Mouse (Mus musculus) embryonic facial prominence, embryonic 15.5 days (tissue): ENCODE results near the gene Gm9495. TPM values are rescaled to one million over a fixed set of nuclear protein-coding genes. Genes with fewer than 3 reads are reported as not detected.
"Not testable (repeated sequence)": the region's sequence is repeated elsewhere in the genome, so short reads cannot be mapped to it uniquely, and the experiment has no call there.

Source experiments
- ATAC-seq: fragments of 200-750 bp; cut with Nextera tagmentation; 2 replicates; pipeline ENCODE4 v1.8.0; 2017; ENCODE audit warnings: low read depth, moderate TSS enrichment; ENCODE audit not compliant: insufficient number of reproducible peaks, low FRiP score, low TSS enrichment
- H3K27ac ChIP-seq: fragments of 300-500 bp; sonication (generic); replicated peaks from 2 replicates; pipeline ENCODE4 v1.5.1; 2015; ENCODE audit warnings: mild to moderate bottlenecking, inconsistent platforms
- H3K27me3 ChIP-seq: fragments of 300-500 bp; sonication (generic); 2 replicates; pipeline ENCODE4 v1.6.1; 2015; ENCODE audit warnings: inconsistent platforms
- H3K36me3 ChIP-seq: fragments of 300-500 bp; sonication (generic); 2 replicates; pipeline ENCODE4 v1.6.1; 2015; ENCODE audit warnings: mild to moderate bottlenecking, inconsistent platforms
- H3K4me1 ChIP-seq: fragments of 300-500 bp; sonication (generic); 2 replicates; pipeline ENCODE4 v1.6.1; 2015; ENCODE audit warnings: inconsistent platforms
- H3K4me2 ChIP-seq: fragments of 300-500 bp; sonication (generic); replicated peaks from 2 replicates; pipeline ENCODE4 v1.6.1; 2015; ENCODE audit warnings: mild to moderate bottlenecking, inconsistent platforms
- H3K4me3 ChIP-seq: fragments of 300-500 bp; sonication (generic); replicated peaks from 2 replicates; pipeline ENCODE4 v1.5.1; 2015; ENCODE audit warnings: mild to moderate bottlenecking, inconsistent platforms
- H3K9ac ChIP-seq: fragments of 300-500 bp; sonication (generic); 2 replicates; pipeline ENCODE4 v1.6.1; 2015; ENCODE audit warnings: inconsistent platforms
- H3K9me3 ChIP-seq: fragments of 300-500 bp; sonication (generic); replicated peaks from 2 replicates; pipeline ENCODE4 v1.6.1; 2016; ENCODE audit warnings: inconsistent platforms
- WGBS: fragments of 180-500 bp; shearing (Covaris S2); methylation state at CpG from one replicate; pipeline ENCODE4 v1.1.7; 2015; 5-methylcytosine and 5-hydroxymethylcytosine counted together
- polyA plus RNA-seq: library from polyadenylated mRNA; unstranded; fragments of >200 nt; fragmentation: Nextera tagmentation; extraction: Ambion mirVana; gene quantifications from 2 replicates; pipeline ENCODE4 v1.2.1, GENCODE M21; 2015

The Gm9495 gene
- not detected in 2 replicates for polyA plus RNA-seq

GRCm38 (mm10) chr8:69453465-69453864, at the start of gene Gm9495:
Gm9495 (minus strand) TSS chr8:69453565.
- not testable (repeated sequence) for H3K36me3 ChIP-seq, H3K27me3 ChIP-seq, H3K9ac ChIP-seq, ATAC-seq, H3K4me3 ChIP-seq, H3K27ac ChIP-seq, H3K4me1 ChIP-seq, H3K4me2 ChIP-seq, H3K9me3 ChIP-seq
- WGBS, result 80% methylated on average over 2 of the region's 3 CpGs

- WGBS, result 80% methylated on average over 3 of the region's 3 CpGs
- not testable (repeated sequence) for ATAC-seq, H3K4me2 ChIP-seq, H3K4me1 ChIP-seq, H3K27me3 ChIP-seq, H3K9ac ChIP-seq, H3K4me3 ChIP-seq, H3K27ac ChIP-seq, H3K36me3 ChIP-seq, H3K9me3 ChIP-seq
These were observed 21.6 kb upstream of the Gm9495 start for GRCm38 (mm10) chr8:69474946-69475345.

DNA sequence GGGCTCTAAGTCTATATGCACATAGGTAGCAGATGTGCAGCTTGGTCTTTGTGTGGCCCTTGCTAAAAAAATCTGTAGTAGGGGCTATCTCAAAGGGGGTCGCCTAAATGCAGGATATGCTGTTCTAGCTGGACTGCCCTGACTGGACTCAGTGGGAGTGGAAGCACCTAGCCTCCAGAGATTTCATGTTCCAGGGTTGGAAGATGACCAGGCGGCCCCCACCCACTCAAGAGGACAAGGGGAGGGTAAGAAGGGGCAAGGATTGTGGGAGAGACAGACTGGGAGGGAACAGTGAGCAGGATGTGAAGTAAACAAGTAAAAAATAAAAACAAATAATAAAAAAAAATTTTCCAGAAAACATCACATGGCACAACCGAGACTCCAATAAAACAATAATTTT, 33.3 kb downstream of the Gm9495 start:
- not testable (repeated sequence) for H3K36me3 ChIP-seq, ATAC-seq, H3K4me3 ChIP-seq, H3K9ac ChIP-seq, H3K27me3 ChIP-seq, H3K27ac ChIP-seq, H3K9me3 ChIP-seq, H3K4me1 ChIP-seq, H3K4me2 ChIP-seq
- WGBS, result 73% methylated on average over 3 of the region's 3 CpGs

DNA sequence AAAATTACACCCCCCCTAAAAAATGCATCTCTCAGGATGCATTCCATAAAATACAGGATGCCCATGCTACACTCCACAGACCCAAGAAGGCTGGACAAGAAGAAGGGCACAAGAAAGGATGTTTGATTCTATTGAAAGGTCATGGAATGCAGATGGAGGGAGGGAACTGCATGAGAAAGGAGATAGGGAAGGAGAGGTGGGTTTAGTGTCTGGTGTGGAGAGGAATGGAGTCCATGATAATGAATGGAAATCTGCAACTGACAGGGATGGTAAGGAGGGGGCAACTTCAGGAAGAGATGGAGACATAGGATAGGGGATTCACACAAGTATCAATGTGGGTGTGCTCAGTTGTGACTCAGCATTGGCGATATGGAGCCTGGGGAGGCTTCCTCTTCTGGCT, 39.0 kb downstream of the Gm9495 start:
- no peaks in the 10 kb centered on the region for H3K4me1 ChIP-seq

GRCm38 (mm10) chr8:69404768-69405167, 48.6 kb downstream of the Gm9495 start:
- Histone ChIP-seq H3K9ac (no peak overlapping the region), H3K4me3 (no peak overlapping the region), H3K36me3 (no peaks in the 10 kb centered on the region), H3K4me1 (no peaks in the 10 kb centered on the region), H3K27ac (no peak overlapping the region), H3K4me2 (no peak overlapping the region), H3K9me3 (no peaks in the 10 kb centered on the region), H3K27me3 (no peaks in the 10 kb centered on the region)
- 89% methylated on average over 6 of the region's 6 CpGs for WGBS
- no peak for ATAC-seq

More for the DNA sequence above, 39.0 kb downstream of the Gm9495 start:
- Histone ChIP-seq H3K9me3 (no peaks in the 10 kb centered on the region), H3K9ac (no peak overlapping the region), H3K4me2 (no peak overlapping the region), H3K4me3 (no peak overlapping the region), H3K36me3 (no peaks in the 10 kb centered on the region), H3K27ac (no peak overlapping the region), H3K27me3 (no peaks in the 10 kb centered on the region)
- no peak for ATAC-seq
- WGBS, result 81% methylated on average over 1 of the region's 1 CpGs

- peak overlapping the region; percentile 53 for H3K4me3 ChIP-seq
- no peak overlapping the region for H3K27ac ChIP-seq
- peaks cover 11% of the 10 kb centered on the region; the same call in 1 of the 2 replicates for H3K4me1 ChIP-seq
- H3K9me3 ChIP-seq, result no peaks in the 10 kb centered on the region
- WGBS, result 68% methylated on average over 4 of the region's 4 CpGs
- no peak overlapping the region for H3K9ac ChIP-seq
- peak overlapping the region; percentile 80 for H3K4me2 ChIP-seq
- H3K36me3 ChIP-seq, result no peaks in the 10 kb centered on the region
- H3K27me3 ChIP-seq, result no peaks in the 10 kb centered on the region
- ATAC-seq, result no peak; the same call in 1 of the 2 replicates
These were observed 53.4 kb downstream of the Gm9495 start for GRCm38 (mm10) chr8:69399956-69400443.

- peak overlapping the region; percentile 80 for H3K4me2 ChIP-seq
- H3K27ac ChIP-seq, result peak overlapping the region; percentile 63
- H3K4me1 ChIP-seq, result peaks cover 14% of the 10 kb centered on the region
- no peaks in the 10 kb centered on the region for H3K9me3 ChIP-seq
- H3K9ac ChIP-seq, result peak overlapping the region; percentile 40
- H3K4me3 ChIP-seq, result peak overlapping the region; percentile 53
- no peaks in the 10 kb centered on the region for H3K36me3 ChIP-seq
- 12% methylated on average over 43 of the region's 43 CpGs for WGBS
- H3K27me3 ChIP-seq, result no peaks in the 10 kb centered on the region
- peak; percentile 37; the same call in 1 of the 2 replicates for ATAC-seq
These were observed 54.0 kb downstream of the Gm9495 start for GRCm38 (mm10) chr8:69399181-69399955.

- Histone ChIP-seq H3K27me3 (no peaks in the 10 kb centered on the region), H3K9ac (no peak overlapping the region), H3K4me2 (no peak overlapping the region), H3K27ac (no peak overlapping the region), H3K36me3 (peaks cover 10% of the 10 kb centered on the region), H3K9me3 (peaks cover 12% of the 10 kb centered on the region; the same call in 1 of the 2 replicates), H3K4me1 (peaks cover 19% of the 10 kb centered on the region), H3K4me3 (no peak overlapping the region)
- ATAC-seq, result no peak
- WGBS, result 70% methylated on average over 6 of the region's 6 CpGs
These were observed 57.2 kb downstream of the Gm9495 start for GRCm38 (mm10) chr8:69396196-69396595.

DNA sequence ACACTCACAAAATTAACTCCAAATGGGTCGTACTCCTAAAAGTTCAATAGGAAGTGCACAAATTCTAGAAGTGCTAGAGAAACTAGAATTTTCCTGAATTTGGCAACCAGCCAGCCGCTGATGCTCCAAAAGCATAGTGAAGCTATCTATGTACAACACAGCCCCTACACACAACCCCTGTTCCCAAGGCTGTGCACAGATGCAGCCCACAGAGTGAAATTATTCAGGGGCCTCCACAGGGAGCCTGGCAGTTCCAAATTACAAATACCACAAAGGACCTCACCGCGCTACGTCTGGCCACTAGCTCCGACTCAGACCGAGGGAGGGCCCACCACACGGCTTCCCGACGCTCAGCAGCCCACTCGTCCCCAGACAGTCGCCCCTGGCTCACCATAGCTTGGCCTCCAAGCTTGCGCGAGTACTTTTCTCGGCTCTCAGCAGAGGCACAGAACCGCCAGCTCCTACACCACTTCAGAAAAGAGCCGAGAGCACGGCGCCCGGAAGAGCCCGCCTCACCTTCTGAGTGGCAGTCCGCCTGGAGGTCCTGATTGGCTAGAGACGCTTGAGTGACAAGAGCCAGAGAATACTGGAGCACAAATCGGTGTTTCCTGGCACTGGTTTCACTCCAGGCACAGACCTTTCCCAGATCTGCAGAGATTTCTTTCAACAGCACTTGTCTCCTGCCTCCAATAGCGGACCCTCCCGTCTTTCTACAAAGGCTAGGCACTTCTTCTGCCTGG, 58.1 kb downstream of the Gm9495 start:
- peak; percentile 96 for ATAC-seq
- peak overlapping the region; percentile 90 for H3K4me3 ChIP-seq
- WGBS, result under 1% methylated on average over 26 of the region's 26 CpGs
- H3K9ac ChIP-seq, result peak overlapping the region; percentile 87
- H3K27ac ChIP-seq, result peak overlapping the region; percentile 98
- H3K27me3 ChIP-seq, result no peaks in the 10 kb centered on the region
- H3K4me1 ChIP-seq, result peaks cover 19% of the 10 kb centered on the region
- peak overlapping the region; percentile 57 for H3K4me2 ChIP-seq
- peaks cover 10% of the 10 kb centered on the region for H3K36me3 ChIP-seq
- H3K9me3 ChIP-seq, result peaks cover 21% of the 10 kb centered on the region; the same call in 1 of the 2 replicates

GRCm38 (mm10) chr8:69384361-69384760, 69.0 kb downstream of the Gm9495 start:
- Histone ChIP-seq H3K36me3 (peaks cover 30% of the 10 kb centered on the region), H3K4me3 (no peak overlapping the region), H3K9me3 (peaks cover 39% of the 10 kb centered on the region), H3K9ac (no peak overlapping the region), H3K4me2 (no peak overlapping the region), H3K4me1 (no peaks in the 10 kb centered on the region), H3K27me3 (no peaks in the 10 kb centered on the region), H3K27ac (no peak overlapping the region)
- no peak for ATAC-seq
- 93% methylated on average over 6 of the region's 6 CpGs for WGBS
